Mouse (Mus musculus) stomach, embryonic 14.5 days (tissue): ENCODE measurements around the gene Slc25a10. TPM values are rescaled to one million over a fixed set of nuclear protein-coding genes. Genes with fewer than 3 reads are reported as not detected.

Source experiments
- ATAC-seq: fragments of 200-750 bp; cut with Nextera tagmentation; 2 replicates; pipeline ENCODE4 v1.8.0; 2017; ENCODE audit warnings: low read depth, moderate TSS enrichment; ENCODE audit not compliant: insufficient number of reproducible peaks, insufficient read depth, low FRiP score
- H3K27ac ChIP-seq: fragments of 300-500 bp; sonication (generic); 2 replicates; pipeline ENCODE4 v1.5.1; 2014; ENCODE audit warnings: mild to moderate bottlenecking, low read length, moderate library complexity, mixed read lengths
- H3K27me3 ChIP-seq: fragments of 300-500 bp; sonication (generic); 2 replicates; pipeline ENCODE4 v1.6.1; 2014; ENCODE audit warnings: low read length, control low read depth, mixed read lengths; ENCODE audit not compliant: control insufficient read depth, insufficient read depth
- H3K36me3 ChIP-seq: fragments of 300-500 bp; sonication (generic); 2 replicates; pipeline ENCODE4 v1.6.1; 2014; ENCODE audit warnings: mild to moderate bottlenecking, control low read depth, low read length, moderate library complexity, mixed read lengths; ENCODE audit not compliant: control insufficient read depth, insufficient read depth
- H3K4me1 ChIP-seq: fragments of 300-500 bp; sonication (generic); 2 replicates; pipeline ENCODE4 v1.6.1; 2014; ENCODE audit warnings: low read length, control low read depth, mixed read lengths; ENCODE audit not compliant: control insufficient read depth, insufficient read depth
- H3K4me2 ChIP-seq: fragments of 300-500 bp; sonication (generic); replicated peaks from 2 replicates; pipeline ENCODE4 v1.6.1; 2014; ENCODE audit warnings: low read depth, low read length, control low read depth
- H3K4me3 ChIP-seq: fragments of 300-500 bp; sonication (generic); 2 replicates; pipeline ENCODE4 v1.5.1; 2014; ENCODE audit warnings: low read depth, low read length, control low read depth
- H3K9ac ChIP-seq: fragments of 300-500 bp; sonication (generic); replicated peaks from 2 replicates; pipeline ENCODE4 v1.6.1; 2014; ENCODE audit warnings: low read depth, mild to moderate bottlenecking, control low read depth, low read length, moderate library complexity, mixed read lengths
- H3K9me3 ChIP-seq: fragments of 300-500 bp; sonication (generic); 2 replicates; pipeline ENCODE4 v1.6.1; 2016; ENCODE audit warnings: low read depth, low read length, control low read depth; ENCODE audit not compliant: control insufficient read depth
- WGBS: fragments of 180-500 bp; shearing (Covaris S2); extraction: QIAGEN DNeasy Blood & Tissue Kit; methylation state at CpG from one replicate; pipeline ENCODE4 v1.1.7; 2014; 5-methylcytosine and 5-hydroxymethylcytosine counted together
- polyA plus RNA-seq: library from polyadenylated mRNA; unstranded; fragments of >200 nt; fragmentation: Nextera tagmentation; extraction: Ambion mirVana; gene quantifications from 2 replicates; pipeline ENCODE4 v1.2.1, GENCODE M21; 2014

Slc25a10 gene
- polyA plus RNA-seq, 1 experiment from 2014 or later, result 66.5 TPM

DNA sequence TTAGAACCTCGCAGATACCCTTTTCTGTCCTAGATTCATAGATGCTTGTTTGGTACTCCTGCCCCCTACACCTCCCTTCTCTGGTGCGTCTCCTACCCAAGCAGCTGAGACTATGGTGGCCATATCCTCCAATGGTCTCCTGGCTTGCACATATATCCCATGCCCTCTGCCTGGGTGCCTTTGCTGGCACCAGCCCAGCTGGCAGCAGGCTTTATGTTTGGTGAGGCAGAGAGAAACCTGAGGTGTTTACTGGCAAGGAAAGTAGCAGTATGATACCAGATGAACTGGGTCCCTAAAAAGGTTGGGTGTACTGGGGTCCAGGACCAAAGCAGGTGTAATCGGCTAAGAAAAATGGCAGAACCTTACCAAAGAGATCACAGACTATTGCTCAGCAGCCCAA lies 54.3 kb downstream of the Slc25a10 start:
- ATAC-seq, result no peak
- Histone ChIP-seq H3K4me1 (peaks cover 22% of the 10 kb centered on the region), H3K4me3 (no peak overlapping the region), H3K4me2 (no peak overlapping the region), H3K27me3 (no peaks in the 10 kb centered on the region), H3K27ac (no peak overlapping the region), H3K36me3 (peaks cover 25% of the 10 kb centered on the region), H3K9ac (no peak overlapping the region), H3K9me3 (no peaks in the 10 kb centered on the region)
- 97% methylated on average over 3 of the region's 3 CpGs for WGBS

DNA sequence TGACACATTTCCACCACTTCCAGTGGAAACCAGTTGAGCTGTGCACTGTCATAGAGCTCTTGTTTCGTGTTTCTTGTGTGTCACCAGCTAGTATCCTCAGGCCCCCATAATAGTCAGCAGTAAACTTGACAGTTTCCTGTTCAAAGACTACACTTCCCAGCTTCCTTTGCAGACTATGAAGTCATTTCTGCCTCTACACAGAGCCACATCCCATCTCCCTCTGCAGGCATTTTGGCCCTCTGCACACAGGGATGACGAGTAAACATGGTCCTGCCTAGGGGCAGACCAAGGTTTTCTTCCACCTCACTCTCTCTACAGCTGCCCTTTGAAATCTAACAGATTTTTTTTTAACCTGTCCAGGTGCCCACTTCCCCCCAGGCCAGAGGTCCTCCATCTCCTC lies 55.8 kb downstream of the Slc25a10 start:
- Histone ChIP-seq H3K27ac (no peak overlapping the region), H3K9me3 (no peaks in the 10 kb centered on the region), H3K27me3 (no peaks in the 10 kb centered on the region), H3K9ac (no peak overlapping the region; the same call in 1 of the 2 replicates), H3K4me1 (peaks cover 22% of the 10 kb centered on the region), H3K4me2 (peak overlapping the region; percentile 95; the same call in 1 of the 2 replicates), H3K4me3 (no peak overlapping the region), H3K36me3 (peaks cover 18% of the 10 kb centered on the region)
- ATAC-seq, result no peak
- 58% methylated on average over 2 of the region's 2 CpGs for WGBS

DNA sequence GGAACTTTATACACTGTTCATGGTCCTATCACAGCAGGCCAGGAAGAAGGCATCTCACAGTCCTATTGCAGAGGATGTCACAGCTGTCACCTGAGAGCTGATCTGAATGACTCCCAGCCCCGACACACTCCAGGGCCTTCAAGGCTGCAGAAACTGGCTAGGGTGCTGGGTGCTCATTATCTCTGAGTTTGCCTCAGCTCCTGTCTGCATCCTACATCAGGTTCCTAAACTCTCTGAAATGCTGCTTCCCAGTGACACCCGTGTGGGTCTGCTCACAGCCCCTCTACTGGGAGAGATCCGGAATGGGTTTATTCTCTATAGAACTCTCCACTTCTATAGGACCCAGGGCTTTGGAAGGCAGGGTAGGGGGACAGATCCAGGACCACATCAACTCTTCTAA lies 56.6 kb downstream of the Slc25a10 start:
- Histone ChIP-seq H3K27ac (no peak overlapping the region), H3K4me2 (peak overlapping the region; percentile 95), H3K4me3 (peak overlapping the region; percentile 96), H3K4me1 (peaks cover 22% of the 10 kb centered on the region), H3K27me3 (no peaks in the 10 kb centered on the region), H3K9ac (peak overlapping the region; percentile 99), H3K36me3 (peaks cover 11% of the 10 kb centered on the region), H3K9me3 (no peaks in the 10 kb centered on the region)
- ATAC-seq, result no peak
- WGBS, result 81% methylated on average over 3 of the region's 3 CpGs

DNA sequence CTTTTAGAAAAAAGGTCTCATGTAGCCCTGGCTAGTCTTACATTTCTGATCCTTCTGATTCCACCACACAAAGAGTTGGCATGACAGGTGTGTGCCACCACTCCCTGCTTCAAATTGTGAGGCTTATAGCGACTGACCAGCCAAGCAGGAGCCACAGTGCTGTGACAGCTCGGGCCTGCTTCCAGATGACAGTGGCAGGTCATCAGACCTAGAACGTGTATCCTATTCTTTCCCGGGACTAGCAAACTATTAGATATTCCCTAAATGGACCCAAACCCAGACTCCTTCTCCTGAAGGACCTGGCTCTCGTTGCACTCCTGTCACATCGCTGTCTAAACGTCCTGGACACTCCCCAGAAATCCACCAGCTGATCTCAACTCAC lies 57.1 kb downstream of the Slc25a10 start:
- H3K27me3 ChIP-seq, result no peaks in the 10 kb centered on the region
- ATAC-seq, result peak; percentile 4; the same call in 1 of the 2 replicates
- H3K36me3 ChIP-seq, result peaks cover 8% of the 10 kb centered on the region
- H3K4me2 ChIP-seq, result peak overlapping the region; percentile 95
- H3K9me3 ChIP-seq, result no peaks in the 10 kb centered on the region
- H3K4me1 ChIP-seq, result peaks cover 22% of the 10 kb centered on the region
- WGBS, result 15% methylated on average over 7 of the region's 7 CpGs
- peak overlapping the region; percentile 99 for H3K9ac ChIP-seq
- peak overlapping the region; percentile 96 for H3K4me3 ChIP-seq
- H3K27ac ChIP-seq, result peak overlapping the region; percentile 97

Other genes with a start within 250 kb of the Slc25a10 start
- 2,902 and 3,014 TPM in 2 replicates for gene Actg1, start 143.3 kb upstream of the Slc25a10 start, polyA plus RNA-seq
- gene Fscn2, start 130.3 kb upstream of the Slc25a10 start, polyA plus RNA-seq, result 0.30 and 0.59 TPM in 2 replicates
- gene Faap100, start 113.1 kb upstream of the Slc25a10 start, polyA plus RNA-seq, result 35.7 and 40.2 TPM in 2 replicates
- 32.9 and 37.0 TPM in 2 replicates for gene Nploc4, start 54.1 kb upstream of the Slc25a10 start, polyA plus RNA-seq
- gene Tspan10, start 49.2 kb upstream of the Slc25a10 start, polyA plus RNA-seq, result not detected in 2 replicates
- 0.21 TPM in 1 of 2 replicates, not detected in the other for gene Pde6g, start 38.3 kb upstream of the Slc25a10 start, polyA plus RNA-seq
- gene Oxld1, start 33.8 kb upstream of the Slc25a10 start, polyA plus RNA-seq, result 15.0 and 15.3 TPM in 2 replicates
- 30.9 and 31.1 TPM in 2 replicates for gene Ccdc137, start 33.7 kb upstream of the Slc25a10 start, polyA plus RNA-seq
- gene Arl16, start 24.2 kb upstream of the Slc25a10 start, polyA plus RNA-seq, result 43.3 and 49.4 TPM in 2 replicates
- 150 and 153 TPM in 2 replicates for gene Mrpl12, start 7.2 kb upstream of the Slc25a10 start, polyA plus RNA-seq
- gene Gcgr, start 38.9 kb downstream of the Slc25a10 start, polyA plus RNA-seq, result 1.2 and 1.9 TPM in 2 replicates
- gene Mcrip1, start 57.9 kb downstream of the Slc25a10 start, polyA plus RNA-seq, result 229 and 239 TPM in 2 replicates
- not detected in 2 replicates for gene Ppp1r27, start 59.3 kb downstream of the Slc25a10 start, polyA plus RNA-seq
- gene P4hb, start 81.4 kb downstream of the Slc25a10 start, polyA plus RNA-seq, result 768 and 850 TPM in 2 replicates
- 575 and 578 TPM in 2 replicates for gene Arhgdia, start 89.8 kb downstream of the Slc25a10 start, polyA plus RNA-seq
- 314 and 411 TPM in 2 replicates for gene Alyref, start 106.5 kb downstream of the Slc25a10 start, polyA plus RNA-seq
- 234 and 267 TPM in 2 replicates for gene Anapc11, start 106.6 kb downstream of the Slc25a10 start, polyA plus RNA-seq
- 13.0 and 13.7 TPM in 2 replicates for gene Npb, start 116.6 kb downstream of the Slc25a10 start, polyA plus RNA-seq
- gene Pcyt2, start 126.1 kb downstream of the Slc25a10 start, polyA plus RNA-seq, result 119 and 135 TPM in 2 replicates
- gene Sirt7, start 133.4 kb downstream of the Slc25a10 start, polyA plus RNA-seq, result 31.1 and 36.1 TPM in 2 replicates
- 21.2 and 25.0 TPM in 2 replicates for gene Mafg, start 141.8 kb downstream of the Slc25a10 start, polyA plus RNA-seq
- 28.1 and 28.6 TPM in 2 replicates for gene Pycr1, start 151.9 kb downstream of the Slc25a10 start, polyA plus RNA-seq
- gene Myadml2, start 156.3 kb downstream of the Slc25a10 start, polyA plus RNA-seq, result not detected in 2 replicates
- gene Notum, start 169.3 kb downstream of the Slc25a10 start, polyA plus RNA-seq, result 14.0 and 14.2 TPM in 2 replicates
- gene Aspscr1, start 181.1 kb downstream of the Slc25a10 start, polyA plus RNA-seq, result 115 and 116 TPM in 2 replicates
- 152 and 165 TPM in 2 replicates for gene Cenpx, start 221.9 kb downstream of the Slc25a10 start, polyA plus RNA-seq
- gene Lrrc45, start 222.1 kb downstream of the Slc25a10 start, polyA plus RNA-seq, result 48.6 and 55.2 TPM in 2 replicates
- gene Rac3, start 229.6 kb downstream of the Slc25a10 start, polyA plus RNA-seq, result 11.1 and 11.7 TPM in 2 replicates
- 33.2 TPM in 2 replicates for gene Dcxr, start 235.4 kb downstream of the Slc25a10 start, polyA plus RNA-seq
- 36.9 and 46.6 TPM in 2 replicates for gene Cbr2, start 240.3 kb downstream of the Slc25a10 start, polyA plus RNA-seq